Mouse (Mus musculus): ENCODE measurements around the gene Ackr3. TPM values are rescaled to one million over a fixed set of nuclear protein-coding genes. Genes with fewer than 3 reads are reported as not detected.

The Ackr3 gene
- polyA plus RNA-seq, 1 experiment: 13.1 TPM

GRCm38 (mm10) chr1:90203341-90203740, 439 bp upstream of the Ackr3 start:
- Histone ChIP-seq H3K4me3 (ENCODE audit: control insufficient read depth, low read depth, low read length) (no peak overlapping the region), H3K27ac (ENCODE audit: control insufficient read depth, insufficient read depth, low read depth, low read length) (no peak overlapping the region), H3K27me3 (ENCODE audit: control insufficient read depth, insufficient read depth, low read length) (no peaks in the 10 kb centered on the region), H3K36me3 (ENCODE audit: control insufficient read depth, insufficient read depth, low read length) (no peaks in the 10 kb centered on the region), H3K4me1 (ENCODE audit: control insufficient read depth, insufficient read depth, low read length) (peaks cover 8% of the 10 kb centered on the region)
- no peak for TF ChIP-seq CTCF (IDR thresholded peaks at IDR 0.05; ENCODE audit: control insufficient read depth, insufficient read depth, insufficient replicate concordance, low read depth, low read length)
- TF ChIP-seq POLR2A (IDR thresholded peaks at IDR 0.05; ENCODE audit: control insufficient read depth, low read depth, low read length): no peak

GRCm38 (mm10) chr1:90204821-90205220, 1.0 kb downstream of the Ackr3 start:
- Histone ChIP-seq H3K4me1 (ENCODE audit: control insufficient read depth, insufficient read depth, low read length) (peaks cover 8% of the 10 kb centered on the region), H3K4me3 (ENCODE audit: control insufficient read depth, low read depth, low read length) (peak overlapping the region; percentile 40; the same call in 1 of the 2 replicates), H3K27ac (ENCODE audit: control insufficient read depth, insufficient read depth, low read depth, low read length) (peak overlapping the region; percentile 61), H3K36me3 (ENCODE audit: control insufficient read depth, insufficient read depth, low read length) (no peaks in the 10 kb centered on the region), H3K27me3 (ENCODE audit: control insufficient read depth, insufficient read depth, low read length) (no peaks in the 10 kb centered on the region)
- TF ChIP-seq CTCF (IDR thresholded peaks at IDR 0.05; ENCODE audit: control insufficient read depth, insufficient read depth, insufficient replicate concordance, low read depth, low read length) (no peak), POLR2A (IDR thresholded peaks at IDR 0.05; ENCODE audit: control insufficient read depth, low read depth, low read length) (no peak)

GRCm38 (mm10) chr1:90205223-90205622, 1.4 kb downstream of the Ackr3 start:
- peaks cover 8% of the 10 kb centered on the region for H3K4me1 ChIP-seq (ENCODE audit: control insufficient read depth, insufficient read depth, low read length)
- H3K27ac ChIP-seq (ENCODE audit: control insufficient read depth, insufficient read depth, low read depth, low read length): peak overlapping the region; percentile 61; the same call in 1 of the 2 replicates
- TF ChIP-seq POLR2A (IDR thresholded peaks at IDR 0.05; ENCODE audit: control insufficient read depth, low read depth, low read length): no peak
- peak; percentile 29; the same call in 1 of the 2 replicates for TF ChIP-seq CTCF (IDR thresholded peaks at IDR 0.05; ENCODE audit: control insufficient read depth, insufficient read depth, insufficient replicate concordance, low read depth, low read length)
- H3K36me3 ChIP-seq (ENCODE audit: control insufficient read depth, insufficient read depth, low read length): no peaks in the 10 kb centered on the region
- peak overlapping the region; percentile 40; the same call in 1 of the 2 replicates for H3K4me3 ChIP-seq (ENCODE audit: control insufficient read depth, low read depth, low read length)
- H3K27me3 ChIP-seq (ENCODE audit: control insufficient read depth, insufficient read depth, low read length): no peaks in the 10 kb centered on the region

- H3K27ac ChIP-seq (ENCODE audit: control insufficient read depth, insufficient read depth, low read depth, low read length): peak overlapping the region; percentile 48; the same call in 1 of the 2 replicates
- H3K36me3 ChIP-seq (ENCODE audit: control insufficient read depth, insufficient read depth, low read length): no peaks in the 10 kb centered on the region
- no peak for TF ChIP-seq POLR2A (IDR thresholded peaks at IDR 0.05; ENCODE audit: control insufficient read depth, low read depth, low read length)
- no peak for TF ChIP-seq CTCF (IDR thresholded peaks at IDR 0.05; ENCODE audit: control insufficient read depth, insufficient read depth, insufficient replicate concordance, low read depth, low read length)
- no peaks in the 10 kb centered on the region for H3K27me3 ChIP-seq (ENCODE audit: control insufficient read depth, insufficient read depth, low read length)
- H3K4me3 ChIP-seq (ENCODE audit: control insufficient read depth, low read depth, low read length): no peak overlapping the region
- peaks cover 8% of the 10 kb centered on the region for H3K4me1 ChIP-seq (ENCODE audit: control insufficient read depth, insufficient read depth, low read length)
These were observed 2.9 kb downstream of the Ackr3 start for GRCm38 (mm10) chr1:90206684-90207083.

- H3K27ac ChIP-seq (ENCODE audit: control insufficient read depth, insufficient read depth, low read depth, low read length): no peak overlapping the region; the same call in 1 of the 2 replicates
- no peak overlapping the region for H3K4me3 ChIP-seq (ENCODE audit: control insufficient read depth, low read depth, low read length)
- no peak for TF ChIP-seq POLR2A (IDR thresholded peaks at IDR 0.05; ENCODE audit: control insufficient read depth, low read depth, low read length)
- no peak for TF ChIP-seq CTCF (IDR thresholded peaks at IDR 0.05; ENCODE audit: control insufficient read depth, insufficient read depth, insufficient replicate concordance, low read depth, low read length)
These were observed 3.5 kb downstream of the Ackr3 start for GRCm38 (mm10) chr1:90207279-90207678.

GRCm38 (mm10) chr1:90207739-90208502, 4.1 kb downstream of the Ackr3 start:
- no peak overlapping the region for H3K27ac ChIP-seq (ENCODE audit: control insufficient read depth, insufficient read depth, low read depth, low read length)
- H3K4me3 ChIP-seq (ENCODE audit: control insufficient read depth, low read depth, low read length): no peak overlapping the region
- H3K36me3 ChIP-seq (ENCODE audit: control insufficient read depth, insufficient read depth, low read length): no peaks in the 10 kb centered on the region
- TF ChIP-seq POLR2A (IDR thresholded peaks at IDR 0.05; ENCODE audit: control insufficient read depth, low read depth, low read length): no peak
- TF ChIP-seq CTCF (IDR thresholded peaks at IDR 0.05; ENCODE audit: control insufficient read depth, insufficient read depth, insufficient replicate concordance, low read depth, low read length): no peak
- peaks cover 2% of the 10 kb centered on the region for H3K4me1 ChIP-seq (ENCODE audit: control insufficient read depth, insufficient read depth, low read length)
- H3K27me3 ChIP-seq (ENCODE audit: control insufficient read depth, insufficient read depth, low read length): no peaks in the 10 kb centered on the region

More at GRCm38 (mm10) chr1:90207279-90207678, 3.5 kb downstream of the Ackr3 start:
- no peaks in the 10 kb centered on the region for H3K36me3 ChIP-seq (ENCODE audit: control insufficient read depth, insufficient read depth, low read length)
- H3K27me3 ChIP-seq (ENCODE audit: control insufficient read depth, insufficient read depth, low read length): no peaks in the 10 kb centered on the region
- peaks cover 6% of the 10 kb centered on the region for H3K4me1 ChIP-seq (ENCODE audit: control insufficient read depth, insufficient read depth, low read length)

GRCm38 (mm10) chr1:90208503-90208860, 4.7 kb downstream of the Ackr3 start:
- H3K27ac ChIP-seq (ENCODE audit: control insufficient read depth, insufficient read depth, low read depth, low read length): no peak overlapping the region
- peaks cover 2% of the 10 kb centered on the region for H3K4me1 ChIP-seq (ENCODE audit: control insufficient read depth, insufficient read depth, low read length)
- no peaks in the 10 kb centered on the region for H3K36me3 ChIP-seq (ENCODE audit: control insufficient read depth, insufficient read depth, low read length)
- TF ChIP-seq POLR2A (IDR thresholded peaks at IDR 0.05; ENCODE audit: control insufficient read depth, low read depth, low read length): no peak
- TF ChIP-seq CTCF (IDR thresholded peaks at IDR 0.05; ENCODE audit: control insufficient read depth, insufficient read depth, insufficient replicate concordance, low read depth, low read length): no peak
- H3K27me3 ChIP-seq (ENCODE audit: control insufficient read depth, insufficient read depth, low read length): no peaks in the 10 kb centered on the region
- no peak overlapping the region for H3K4me3 ChIP-seq (ENCODE audit: control insufficient read depth, low read depth, low read length)
